Mouse (Mus musculus) liver, embryonic 11.5 days (tissue): ENCODE data around the gene Camta2. TPM values are rescaled to one million over a fixed set of nuclear protein-coding genes. Genes with fewer than 3 reads are reported as not detected.
A peak's percentile ranks its signal among the peaks of the same experiment; 100 is the strongest.

Experiments
- ATAC-seq: fragments of 200-750 bp; cut with Nextera tagmentation; replicated peaks from 2 replicates; pipeline ENCODE4 v1.8.0; 2017; ENCODE audit warnings: moderate number of reproducible peaks, mild to moderate bottlenecking, moderate TSS enrichment, moderate library complexity; ENCODE audit not compliant: low FRiP score
- DNase-seq: peaks from one replicate; pipeline ENCODE4 v3.0.0-alpha.2; 2017; ENCODE audit warnings: low spot score
- H3K27ac ChIP-seq: fragments of 300-500 bp; sonication (generic); 2 replicates; pipeline ENCODE4 v1.5.1; 2014; ENCODE audit warnings: mild to moderate bottlenecking, low read depth, low read length, control low read depth
- H3K27me3 ChIP-seq: fragments of 300-500 bp; sonication (generic); replicated peaks from 2 replicates; pipeline ENCODE4 v1.6.1; 2014; ENCODE audit warnings: low read length, mixed read lengths; ENCODE audit not compliant: control insufficient read depth, insufficient read depth
- H3K36me3 ChIP-seq: fragments of 300-500 bp; sonication (generic); 2 replicates; pipeline ENCODE4 v1.6.1; 2014; ENCODE audit warnings: mild to moderate bottlenecking, low read length, moderate library complexity, mixed read lengths; ENCODE audit not compliant: control insufficient read depth, insufficient read depth
- H3K4me1 ChIP-seq: fragments of 300-500 bp; sonication (generic); replicated peaks from 2 replicates; pipeline ENCODE4 v1.6.1; 2014; ENCODE audit warnings: low read length, mixed read lengths; ENCODE audit not compliant: control insufficient read depth, insufficient read depth
- H3K4me2 ChIP-seq: fragments of 300-500 bp; sonication (generic); 2 replicates; pipeline ENCODE4 v1.6.1; 2014; ENCODE audit warnings: mild to moderate bottlenecking, control low read depth, moderate library complexity
- H3K4me3 ChIP-seq: fragments of 300-500 bp; sonication (generic); 2 replicates; pipeline ENCODE4 v1.5.1; 2014; ENCODE audit warnings: low read depth, low read length, control low read depth
- H3K9ac ChIP-seq: fragments of 300-500 bp; sonication (generic); 2 replicates; pipeline ENCODE4 v1.6.1; 2014; ENCODE audit warnings: low read depth, low read length, control low read depth
- H3K9me3 ChIP-seq: fragments of 300-500 bp; sonication (generic); 2 replicates; pipeline ENCODE4 v1.6.1; 2016; ENCODE audit warnings: low read length, inconsistent platforms, mixed read lengths; ENCODE audit not compliant: control insufficient read depth
- WGBS: fragments of 180-500 bp; shearing (Covaris S2); extraction: QIAGEN DNeasy Blood & Tissue Kit; methylation state at CpG from one replicate; pipeline ENCODE4 v1.1.7; 2014; 5-methylcytosine and 5-hydroxymethylcytosine counted together
- polyA plus RNA-seq: library from polyadenylated mRNA; unstranded; fragments of >200 nt; fragmentation: Nextera tagmentation; extraction: Ambion mirVana; gene quantifications from 2 replicates; pipeline ENCODE4 v1.2.1, GENCODE M21; 2014

The Camta2 gene
- polyA plus RNA-seq, 1 experiment from 2014 or later: 13.1 TPM

GRCm38 (mm10) chr11:70700613-70701012 is 12.7 kb upstream of the Camta2 start:
- Histone ChIP-seq H3K27ac (peak overlapping the region; percentile 86), H3K36me3 (peaks cover 3% of the 10 kb centered on the region; the same call in 1 of the 2 replicates), H3K4me1 (peaks cover 10% of the 10 kb centered on the region; the same call in 1 of the 2 replicates), H3K9me3 (no peaks in the 10 kb centered on the region), H3K9ac (peak overlapping the region; percentile 88), H3K4me3 (peak overlapping the region; percentile 86), H3K27me3 (peaks cover 8% of the 10 kb centered on the region; the same call in 1 of the 2 replicates), H3K4me2 (peak overlapping the region; percentile 93)
- WGBS: 1% methylated on average over 31 of the region's 34 CpGs
- ATAC-seq (peak; percentile 28; the same call in 1 of the 2 replicates), DNase-seq (peak; percentile 75)

- Histone ChIP-seq H3K4me2 (peak within 1 kb of the TSS; percentile 93), H3K27ac (peak within 1 kb of the TSS; percentile 86), H3K36me3 (peaks cover 3% of the 10 kb centered on the region; the same call in 1 of the 2 replicates), H3K4me3 (peak within 1 kb of the TSS; percentile 86), H3K9ac (peak within 1 kb of the TSS; percentile 88), H3K4me1 (peaks cover 10% of the 10 kb centered on the region; the same call in 1 of the 2 replicates), H3K9me3 (no peaks in the 10 kb centered on the region), H3K27me3 (peaks cover 8% of the 10 kb centered on the region; the same call in 1 of the 2 replicates)
- ATAC-seq (peak; percentile 94), DNase-seq (peak; percentile 96)
- WGBS: 1% methylated on average over 66 of the region's 69 CpGs
Observed at GRCm38 (mm10) chr11:70699722-70700556, 12.0 kb upstream of the Camta2 start, which contains the start of the genes Inca1 and Kif1c. Inca1 (minus strand) TSS chr11:70700155. Kif1c (plus strand) TSS chr11:70700548.

- Histone ChIP-seq H3K4me2 (peak overlapping the region; percentile 93), H3K9ac (no peak overlapping the region), H3K4me3 (no peak overlapping the region), H3K9me3 (no peaks in the 10 kb centered on the region), H3K36me3 (no peaks in the 10 kb centered on the region), H3K4me1 (peaks cover 10% of the 10 kb centered on the region; the same call in 1 of the 2 replicates), H3K27me3 (peaks cover 8% of the 10 kb centered on the region; the same call in 1 of the 2 replicates), H3K27ac (no peak overlapping the region)
- ATAC-seq: no peak
- no peak for DNase-seq
- WGBS: 64% methylated on average over 2 of the region's 2 CpGs
Observed at GRCm38 (mm10) chr11:70699051-70699450, 11.1 kb upstream of the Camta2 start.

- no peak overlapping the region for H3K4me3 ChIP-seq
- 60% methylated on average over 3 of the region's 3 CpGs for WGBS
- no peaks in the 10 kb centered on the region for H3K36me3 ChIP-seq
- H3K27ac ChIP-seq: no peak overlapping the region
- no peak for ATAC-seq
- H3K4me2 ChIP-seq: no peak overlapping the region
- H3K4me1 ChIP-seq: peaks cover 10% of the 10 kb centered on the region; the same call in 1 of the 2 replicates
- H3K27me3 ChIP-seq: peaks cover 6% of the 10 kb centered on the region; the same call in 1 of the 2 replicates
- H3K9me3 ChIP-seq: no peaks in the 10 kb centered on the region
- H3K9ac ChIP-seq: no peak overlapping the region
- no peak for DNase-seq
Observed at GRCm38 (mm10) chr11:70697376-70697775, 9.5 kb upstream of the Camta2 start.

- H3K27ac ChIP-seq: no peak overlapping the region
- ATAC-seq (no peak), DNase-seq (no peak)
- WGBS: 58% methylated on average over 3 of the region's 3 CpGs
- H3K27me3 ChIP-seq: no peaks in the 10 kb centered on the region
- peaks cover 1% of the 10 kb centered on the region; the same call in 1 of the 2 replicates for H3K4me1 ChIP-seq
- no peaks in the 10 kb centered on the region for H3K9me3 ChIP-seq
- no peak overlapping the region for H3K9ac ChIP-seq
- H3K4me3 ChIP-seq: no peak overlapping the region
- H3K36me3 ChIP-seq: no peaks in the 10 kb centered on the region
- H3K4me2 ChIP-seq: no peak overlapping the region
Observed at GRCm38 (mm10) chr11:70693504-70693903, 5.6 kb upstream of the Camta2 start.

- no peak overlapping the region for H3K4me3 ChIP-seq
- no peak overlapping the region for H3K27ac ChIP-seq
- no peak overlapping the region for H3K9ac ChIP-seq
- no peak for DNase-seq
- ATAC-seq: no peak
- H3K27me3 ChIP-seq: no peaks in the 10 kb centered on the region
- peaks cover 4% of the 10 kb centered on the region; the same call in 1 of the 2 replicates for H3K36me3 ChIP-seq
- no peak overlapping the region for H3K4me2 ChIP-seq
- WGBS: 51% methylated on average over 4 of the region's 4 CpGs
- H3K9me3 ChIP-seq: no peaks in the 10 kb centered on the region
- H3K4me1 ChIP-seq: peaks cover 11% of the 10 kb centered on the region; the same call in 1 of the 2 replicates
Observed at GRCm38 (mm10) chr11:70689578-70689977, 1.7 kb upstream of the Camta2 start.

- peak overlapping the region; percentile 89 for H3K9ac ChIP-seq
- H3K4me2 ChIP-seq: peak overlapping the region; percentile 94
- peak overlapping the region; percentile 85 for H3K4me3 ChIP-seq
- 25% methylated on average over 8 of the region's 8 CpGs for WGBS
- H3K9me3 ChIP-seq: no peaks in the 10 kb centered on the region
- H3K27ac ChIP-seq: peak overlapping the region; percentile 71; the same call in 1 of the 2 replicates
- no peak for DNase-seq
- H3K36me3 ChIP-seq: peaks cover 8% of the 10 kb centered on the region
- H3K27me3 ChIP-seq: no peaks in the 10 kb centered on the region
- ATAC-seq: no peak
- H3K4me1 ChIP-seq: peaks cover 11% of the 10 kb centered on the region; the same call in 1 of the 2 replicates
Observed at GRCm38 (mm10) chr11:70688372-70688771, 467 bp upstream of the Camta2 start.

- Histone ChIP-seq H3K4me1 (peaks cover 16% of the 10 kb centered on the region), H3K27me3 (no peaks in the 10 kb centered on the region), H3K36me3 (peaks cover 13% of the 10 kb centered on the region), H3K4me3 (peak overlapping the region; percentile 85), H3K4me2 (peak overlapping the region; percentile 94), H3K9ac (peak overlapping the region; percentile 89), H3K9me3 (no peaks in the 10 kb centered on the region), H3K27ac (peak overlapping the region; percentile 71)
- peak; percentile 19 for ATAC-seq
- WGBS: 3% methylated on average over 16 of the region's 16 CpGs
- DNase-seq: peak; percentile 58
Observed at GRCm38 (mm10) chr11:70686901-70687566, 871 bp downstream of the Camta2 start.
